Mouse (Mus musculus): Measurements from ENCODE around the gene Cuta.

The Cuta gene

GRCm38 (mm10) chr17:26953726-26954125 lies 14.4 kb upstream of the Cuta start:
- DNase-seq = no peak

- no peak for DNase-seq
Observed at GRCm38 (mm10) chr17:26953201-26953600, 13.8 kb upstream of the Cuta start.

- DNase-seq = no peak
Observed at GRCm38 (mm10) chr17:26951952-26952877, 12.8 kb upstream of the Cuta start.

- peak; percentile 64 for DNase-seq
Observed at GRCm38 (mm10) chr17:26951406-26951805, 12.0 kb upstream of the Cuta start.

GRCm38 (mm10) chr17:26950560-26951288 lies 11.4 kb upstream of the Cuta start:
- no peak for DNase-seq

GRCm38 (mm10) chr17:26949866-26950265 lies 10.5 kb upstream of the Cuta start:
- no peak for DNase-seq

GRCm38 (mm10) chr17:26949051-26949577 lies 9.7 kb upstream of the Cuta start:
- DNase-seq = peak; percentile 58

- DNase-seq = peak; percentile 58
Observed at GRCm38 (mm10) chr17:26948316-26949050, 9.1 kb upstream of the Cuta start.

GRCm38 (mm10) chr17:26947231-26948100 lies 8.1 kb upstream of the Cuta start:
- DNase-seq = peak; percentile 52

GRCm38 (mm10) chr17:26946567-26946966 lies 7.2 kb upstream of the Cuta start:
- peak; percentile 83 for DNase-seq

- peak; percentile 38 for DNase-seq
Observed at GRCm38 (mm10) chr17:26945824-26946495, 6.6 kb upstream of the Cuta start.

- DNase-seq = peak; percentile 67
Observed at GRCm38 (mm10) chr17:26941841-26942570, 2.6 kb upstream of the Cuta start.

GRCm38 (mm10) chr17:26941031-26941789 lies 1.8 kb upstream of the Cuta start, which contains the start of gene Syngap1:
Syngap1 (plus strand) TSS chr17:26941253.
- DNase-seq = peak; percentile 77

- DNase-seq = no peak
Observed at GRCm38 (mm10) chr17:26939973-26940300, 568 bp upstream of the Cuta start.

GRCm38 (mm10) chr17:26938731-26939130 lies 638 bp downstream of the Cuta start:
- peak; percentile 74 for DNase-seq

GRCm38 (mm10) chr17:26937883-26938695 lies 1.3 kb downstream of the Cuta start:
- peak; percentile 58 for DNase-seq

GRCm38 (mm10) chr17:26936921-26937695 lies 2.3 kb downstream of the Cuta start:
- DNase-seq = peak; percentile 62

GRCm38 (mm10) chr17:26936453-26936852 lies 2.9 kb downstream of the Cuta start:
- DNase-seq = peak; percentile 46
